Mouse (Mus musculus): ENCODE measurements around the gene Car4. TPM values are rescaled to one million over a fixed set of nuclear protein-coding genes. Genes with fewer than 3 reads are reported as not detected.

The Car4 gene
- not detected in 2 replicates for polyA plus RNA-seq (2012)

GRCm38 (mm10) chr11:84957591-84958270, at the start of gene Car4:
Gene Car4 (plus strand): TSS chr11:84957786.

GRCm38 (mm10) chr11:84916053-84916702, 41.4 kb upstream of the Car4 start, which contains the start of gene Znhit3:
Gene Znhit3 (minus strand): TSS chr11:84916366.

Other genes starting within 250 kb of the Car4 start
- 7.8 and 8.2 TPM in 2 replicates for gene Mrm1, start 138.3 kb upstream of the Car4 start, polyA plus RNA-seq (2012)
- gene Dhrs11, start 128.8 kb upstream of the Car4 start, polyA plus RNA-seq (2012): 22.0 and 29.9 TPM in 2 replicates
- gene Ggnbp2, start 87.0 kb upstream of the Car4 start, polyA plus RNA-seq (2012): 78.9 and 124 TPM in 2 replicates
- gene Myo19, start 77.6 kb upstream of the Car4 start, polyA plus RNA-seq (2012): 17.2 and 19.4 TPM in 2 replicates
- gene Pigw, start 77.5 kb upstream of the Car4 start, polyA plus RNA-seq (2012): 1.4 and 1.9 TPM in 2 replicates
- 2.3 and 2.4 TPM in 2 replicates for gene Znhit3, start 41.4 kb upstream of the Car4 start, polyA plus RNA-seq (2012)
- gene Usp32, start 182.4 kb downstream of the Car4 start, polyA plus RNA-seq (2012): 7.2 and 10.3 TPM in 2 replicates
- not detected in 2 replicates for gene 1700125H20Rik, start 212.6 kb downstream of the Car4 start, polyA plus RNA-seq (2012)